Mouse (Mus musculus) heart, postnatal 0 days (tissue): ENCODE data around the gene Plcb4. TPM values are rescaled to one million over a fixed set of nuclear protein-coding genes. Genes with fewer than 3 reads are reported as not detected.
A peak's percentile ranks its signal among the peaks of the same experiment; 100 is the strongest.

Experiments
- ATAC-seq: fragments of 200-750 bp; cut with Nextera tagmentation; 2 replicates; pipeline ENCODE4 v1.8.0; 2017; ENCODE audit warnings: low read depth, moderate number of reproducible peaks, moderate library complexity; ENCODE audit not compliant: insufficient read depth
- DNase-seq: peaks from one replicate; pipeline ENCODE4 v3.0.0-alpha.2; 2016; ENCODE audit warnings: low spot score
- H3K27ac ChIP-seq: fragments of 300-500 bp; sonication (generic); 2 replicates; pipeline ENCODE4 v1.5.1; 2014; ENCODE audit warnings: low read depth, mild to moderate bottlenecking
- H3K27me3 ChIP-seq: fragments of 300-500 bp; sonication (generic); 2 replicates; pipeline ENCODE4 v1.6.1; 2014; ENCODE audit warnings: low read length, mixed read lengths; ENCODE audit not compliant: control insufficient read depth, insufficient read depth
- H3K36me3 ChIP-seq: fragments of 300-500 bp; sonication (generic); replicated peaks from 2 replicates; pipeline ENCODE4 v1.6.1; 2014; ENCODE audit warnings: low read length, mixed read lengths; ENCODE audit not compliant: control insufficient read depth, insufficient read depth
- H3K4me1 ChIP-seq: fragments of 300-500 bp; sonication (generic); 2 replicates; pipeline ENCODE4 v1.6.1; 2014; ENCODE audit warnings: antibody characterized with exemption; ENCODE audit not compliant: control insufficient read depth, insufficient read depth
- H3K4me2 ChIP-seq: fragments of 300-500 bp; sonication (generic); 2 replicates; pipeline ENCODE4 v1.6.1; 2014; ENCODE audit warnings: low read depth, mild to moderate bottlenecking, low read length, moderate library complexity
- H3K4me3 ChIP-seq: fragments of 300-500 bp; sonication (generic); 2 replicates; pipeline ENCODE4 v1.5.1; 2014; ENCODE audit warnings: low read depth, low read length
- H3K9ac ChIP-seq: fragments of 300-500 bp; sonication (generic); replicated peaks from 2 replicates; pipeline ENCODE4 v1.6.1; 2014; ENCODE audit warnings: low read depth, low read length, mixed read lengths
- H3K9me3 ChIP-seq: fragments of 300-500 bp; sonication (generic); replicated peaks from 2 replicates; pipeline ENCODE4 v1.6.1; 2016; ENCODE audit warnings: low read length; ENCODE audit not compliant: control insufficient read depth
- CTCF ChIP-seq: IDR thresholded peaks from 2 replicates; pipeline ENCODE4 v1.5.1; 2016; ENCODE audit warnings: antibody characterized with exemption, control low read depth, low read depth
- EP300 ChIP-seq: IDR thresholded peaks from 2 replicates; pipeline ENCODE4 v1.6.1; 2016; ENCODE audit warnings: antibody characterized with exemption, low read depth
- WGBS: fragments of 180-500 bp; shearing (Covaris S2); extraction: QIAGEN DNeasy Blood & Tissue Kit; methylation state at CpG from one replicate; pipeline ENCODE4 v1.1.7; 2014; 5-methylcytosine and 5-hydroxymethylcytosine counted together
- polyA plus RNA-seq: library from polyadenylated mRNA; unstranded; fragments of >200 nt; fragmentation: Nextera tagmentation; extraction: Ambion mirVana; gene quantifications from 2 replicates; pipeline ENCODE4 v1.2.1, GENCODE M21; 2015
- total RNA-seq: library from RNA; depleted of rRNA; stranded (reverse); fragments of >200 nt; gene quantifications from 2 replicates; pipeline ENCODE4 v1.2.3, GENCODE M21; 2014; ENCODE audit warnings: low replicate concordance

Gene Plcb4
- total and polyA plus RNA-seq, 2 experiments from 2014 or later = 34.7 to 57.0 TPM

DNA sequence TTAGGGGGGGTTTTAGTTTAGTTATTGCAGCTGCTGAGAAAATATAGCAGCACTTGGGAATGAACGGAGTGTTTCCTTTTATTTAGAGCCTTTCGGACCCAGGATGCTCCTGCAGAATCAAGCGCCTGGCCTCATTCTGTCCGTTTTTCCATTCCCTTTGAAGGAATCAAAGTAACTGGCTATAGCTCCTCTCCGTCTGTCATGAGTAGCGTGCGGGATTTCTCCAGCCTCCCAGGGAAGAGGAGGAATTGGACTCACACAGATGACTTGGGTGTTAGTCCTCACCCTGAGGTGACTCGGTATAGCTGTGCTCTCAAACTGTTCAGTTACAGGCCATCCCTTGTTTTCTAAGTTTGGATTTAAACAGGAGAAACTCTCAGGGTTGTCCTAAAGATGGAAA lies 14.8 kb downstream of the Plcb4 start:
- 91% methylated on average over 8 of the region's 8 CpGs for WGBS
- Histone ChIP-seq H3K4me2 (no peak overlapping the region), H3K9ac (no peak overlapping the region), H3K4me3 (no peak overlapping the region), H3K27ac (no peak overlapping the region), H3K4me1 (peaks cover 6% of the 10 kb centered on the region; the same call in 1 of the 2 replicates), H3K27me3 (no peaks in the 10 kb centered on the region), H3K36me3 (no peaks in the 10 kb centered on the region), H3K9me3 (no peaks in the 10 kb centered on the region)
- ATAC-seq (no peak), DNase-seq (no peak)
- TF ChIP-seq CTCF (no peak), EP300 (no peak)

- DNase-seq = no peak
- 74% methylated on average over 5 of the region's 5 CpGs for WGBS
- no peaks in the 10 kb centered on the region for H3K27me3 ChIP-seq
- H3K27ac ChIP-seq = no peak overlapping the region
- no peak overlapping the region for H3K4me3 ChIP-seq
- no peak for ATAC-seq
- TF ChIP-seq CTCF = no peak
- TF ChIP-seq EP300 = no peak
- H3K4me1 ChIP-seq = peaks cover 6% of the 10 kb centered on the region; the same call in 1 of the 2 replicates
- H3K9me3 ChIP-seq = no peaks in the 10 kb centered on the region
- no peaks in the 10 kb centered on the region for H3K36me3 ChIP-seq
- no peak overlapping the region for H3K4me2 ChIP-seq
- no peak overlapping the region for H3K9ac ChIP-seq
These were observed 16.5 kb downstream of the Plcb4 start for GRCm38 (mm10) chr2:135675284-135675683.

GRCm38 (mm10) chr2:135676978-135677501 lies 18.2 kb downstream of the Plcb4 start:
- H3K4me3 ChIP-seq = no peak overlapping the region
- WGBS = 68% methylated on average over 8 of the region's 8 CpGs

DNA sequence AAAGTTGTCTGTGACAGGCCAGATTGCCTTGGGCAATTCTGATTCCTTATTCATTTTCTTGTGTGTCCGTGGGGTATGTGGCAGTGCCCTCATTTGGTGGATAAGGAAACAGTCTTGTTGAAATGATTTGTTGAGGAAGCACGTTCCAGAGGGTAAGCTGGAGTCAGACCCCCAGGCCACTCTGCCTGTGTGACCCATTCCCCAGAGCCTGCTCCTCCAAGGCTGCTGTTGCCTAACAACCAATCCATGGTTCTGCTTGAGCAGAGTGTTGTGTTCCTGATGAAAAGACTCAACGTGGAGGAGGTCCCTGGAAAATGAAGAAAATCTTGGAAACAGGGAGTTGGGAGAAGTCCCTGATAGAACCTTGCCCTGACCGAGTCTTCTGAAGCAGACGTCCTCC lies 18.8 kb downstream of the Plcb4 start:
- TF ChIP-seq CTCF (no peak), EP300 (no peak)
- WGBS = 78% methylated on average over 5 of the region's 5 CpGs
- Histone ChIP-seq H3K4me3 (no peak overlapping the region), H3K27me3 (no peaks in the 10 kb centered on the region), H3K9me3 (no peaks in the 10 kb centered on the region), H3K9ac (no peak overlapping the region), H3K4me1 (peaks cover 6% of the 10 kb centered on the region; the same call in 1 of the 2 replicates), H3K36me3 (no peaks in the 10 kb centered on the region), H3K27ac (no peak overlapping the region), H3K4me2 (no peak overlapping the region)
- no peak for DNase-seq
- ATAC-seq = no peak

More at GRCm38 (mm10) chr2:135676978-135677501, 18.2 kb downstream of the Plcb4 start:
- H3K4me2 ChIP-seq = no peak overlapping the region
- no peaks in the 10 kb centered on the region for H3K27me3 ChIP-seq
- no peaks in the 10 kb centered on the region for H3K36me3 ChIP-seq
- ATAC-seq (no peak), DNase-seq (no peak)
- TF ChIP-seq EP300 = no peak
- TF ChIP-seq CTCF = no peak
- peaks cover 6% of the 10 kb centered on the region; the same call in 1 of the 2 replicates for H3K4me1 ChIP-seq
- H3K27ac ChIP-seq = no peak overlapping the region
- no peak overlapping the region for H3K9ac ChIP-seq
- no peaks in the 10 kb centered on the region for H3K9me3 ChIP-seq

- WGBS = 61% methylated on average over 8 of the region's 8 CpGs
- Histone ChIP-seq H3K36me3 (no peaks in the 10 kb centered on the region), H3K9me3 (no peaks in the 10 kb centered on the region), H3K4me1 (no peaks in the 10 kb centered on the region; the same call in 1 of the 2 replicates), H3K9ac (no peak overlapping the region), H3K27me3 (no peaks in the 10 kb centered on the region), H3K4me3 (no peak overlapping the region), H3K27ac (peak overlapping the region; percentile 41), H3K4me2 (no peak overlapping the region)
- ATAC-seq (no peak), DNase-seq (no peak)
- TF ChIP-seq CTCF = no peak
- TF ChIP-seq EP300 = peak; percentile 33; the same call in 1 of the 2 replicates
These were observed 21.2 kb downstream of the Plcb4 start for GRCm38 (mm10) chr2:135680001-135680400.
